Mouse (Mus musculus) hindlimb bud, embryonic 11.5 days (tissue): ENCODE results near the gene Cptp.

Source experiments
- DNase-seq: peaks from one replicate; pipeline ENCODE4 v3.0.0-alpha.2; 2012; ENCODE audit warnings: low read depth, low spot score; ENCODE audit errors: extremely low spot score

Cptp gene

GRCm38 (mm10) chr4:155888181-155888580 is 18.9 kb upstream of the Cptp start:
- no peak for DNase-seq

GRCm38 (mm10) chr4:155887674-155888073 is 18.4 kb upstream of the Cptp start:
- DNase-seq = no peak

- no peak for DNase-seq
Measured at GRCm38 (mm10) chr4:155886330-155886729, 17.1 kb upstream of the Cptp start.

- no peak for DNase-seq
Measured at GRCm38 (mm10) chr4:155883587-155883986, 14.3 kb upstream of the Cptp start.

- no peak for DNase-seq
Measured at GRCm38 (mm10) chr4:155871404-155871803, 2.2 kb upstream of the Cptp start.

GRCm38 (mm10) chr4:155868614-155869298 is 484 bp downstream of the Cptp start:
- DNase-seq = no peak

- DNase-seq = no peak
Measured at GRCm38 (mm10) chr4:155863001-155863400, 6.2 kb downstream of the Cptp start, which contains the start of gene Tas1r3. Gene Tas1r3 (minus strand): TSS chr4:155863362.

- DNase-seq = no peak
Measured at GRCm38 (mm10) chr4:155861787-155862186, 7.5 kb downstream of the Cptp start.

- DNase-seq = no peak
Measured at GRCm38 (mm10) chr4:155859318-155859717, 9.9 kb downstream of the Cptp start.

GRCm38 (mm10) chr4:155856881-155857280 is 12.4 kb downstream of the Cptp start:
- DNase-seq = no peak

GRCm38 (mm10) chr4:155856071-155856470 is 13.2 kb downstream of the Cptp start:
- no peak for DNase-seq

- no peak for DNase-seq
Measured at GRCm38 (mm10) chr4:155854991-155855390, 14.2 kb downstream of the Cptp start.

- DNase-seq = no peak
Measured at GRCm38 (mm10) chr4:155853421-155853820, 15.8 kb downstream of the Cptp start.

- no peak for DNase-seq
Measured at GRCm38 (mm10) chr4:155851951-155852411, 17.3 kb downstream of the Cptp start.

- no peak for DNase-seq
Measured at GRCm38 (mm10) chr4:155851368-155851767, 17.9 kb downstream of the Cptp start.

- DNase-seq = no peak
Measured at GRCm38 (mm10) chr4:155849792-155850451, 19.3 kb downstream of the Cptp start.

- DNase-seq = no peak
Measured at GRCm38 (mm10) chr4:155849391-155849790, 19.8 kb downstream of the Cptp start.

- DNase-seq = no peak
Measured at GRCm38 (mm10) chr4:155848434-155849095, 20.7 kb downstream of the Cptp start.

- no peak for DNase-seq
Measured at GRCm38 (mm10) chr4:155847591-155848352, 21.5 kb downstream of the Cptp start.

- DNase-seq = no peak
Measured at GRCm38 (mm10) chr4:155846871-155847578, 22.2 kb downstream of the Cptp start, which contains the start of gene Dvl1. Gene Dvl1 (plus strand): TSS chr4:155847402.
